Mouse (Mus musculus) forebrain, embryonic 12.5 days (tissue): ENCODE results near the gene 1700021F05Rik. TPM values are rescaled to one million over a fixed set of nuclear protein-coding genes. Genes with fewer than 3 reads are reported as not detected.

ENCODE experiments used
- ATAC-seq: fragments of 200-750 bp; cut with Nextera tagmentation; 2 replicates; pipeline ENCODE4 v1.8.0; 2017; ENCODE audit warnings: moderate TSS enrichment; ENCODE audit not compliant: low FRiP score
- H3K27ac ChIP-seq: fragments of 300-500 bp; sonication (generic); 2 replicates; pipeline ENCODE4 v1.5.1; 2016; ENCODE audit warnings: mild to moderate bottlenecking
- H3K27me3 ChIP-seq: fragments of 300-500 bp; sonication (generic); 2 replicates; pipeline ENCODE4 v1.6.1; 2016; ENCODE audit warnings: mild to moderate bottlenecking
- H3K36me3 ChIP-seq: fragments of 300-500 bp; sonication (generic); replicated peaks from 2 replicates; pipeline ENCODE4 v1.6.1; 2016; ENCODE audit warnings: mild to moderate bottlenecking
- H3K4me1 ChIP-seq: fragments of 300-500 bp; sonication (generic); 2 replicates; pipeline ENCODE4 v1.6.1; 2016
- H3K4me2 ChIP-seq: fragments of 300-500 bp; sonication (generic); 2 replicates; pipeline ENCODE4 v1.6.1; 2016; ENCODE audit warnings: mild to moderate bottlenecking, moderate library complexity
- H3K4me3 ChIP-seq: fragments of 300-500 bp; sonication (generic); replicated peaks from 2 replicates; pipeline ENCODE4 v1.5.1; 2016; ENCODE audit warnings: mild to moderate bottlenecking
- H3K9ac ChIP-seq: fragments of 300-500 bp; sonication (generic); 2 replicates; pipeline ENCODE4 v1.6.1; 2016; ENCODE audit warnings: mild to moderate bottlenecking
- H3K9me3 ChIP-seq: fragments of 300-500 bp; sonication (generic); 2 replicates; pipeline ENCODE4 v1.6.1; 2016
- WGBS: fragments of 180-500 bp; shearing (Covaris S2); methylation state at CpG from one replicate; pipeline ENCODE4 v1.1.7; 2016; 5-methylcytosine and 5-hydroxymethylcytosine counted together
- polyA plus RNA-seq: library from polyadenylated mRNA; unstranded; fragments of >200 nt; fragmentation: Nextera tagmentation; extraction: Ambion mirVana; gene quantifications from 2 replicates; pipeline ENCODE4 v1.2.1, GENCODE M21; 2016

1700021F05Rik gene
- polyA plus RNA-seq, 1 experiment from 2014 or later, result 60.8 TPM

DNA sequence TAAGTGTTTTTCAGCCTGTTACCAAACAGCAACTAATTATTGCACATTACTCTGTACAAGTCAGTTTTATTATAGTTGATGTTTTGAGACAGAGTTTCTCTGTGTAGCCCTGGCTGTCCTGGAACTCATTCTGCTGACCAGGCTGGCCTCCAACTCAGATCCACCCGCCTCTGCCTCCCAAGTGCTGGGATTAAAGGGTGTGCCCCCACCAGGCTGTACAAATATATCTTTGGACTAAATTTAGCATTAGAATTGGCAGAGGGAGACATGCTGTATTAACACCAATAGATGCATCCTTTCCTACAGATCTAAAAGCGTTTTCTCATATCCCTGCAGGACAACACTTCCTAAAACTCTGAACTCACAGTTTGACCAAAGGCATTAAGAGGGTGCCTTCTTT is 33.6 kb upstream of the 1700021F05Rik start:
- WGBS, result 81% methylated on average over 2 of the region's 2 CpGs

GRCm38 (mm10) chr10:43561311-43561710 is 20.5 kb upstream of the 1700021F05Rik start:
- Histone ChIP-seq H3K27me3 (no peaks in the 10 kb centered on the region), H3K9me3 (no peaks in the 10 kb centered on the region), H3K27ac (no peak overlapping the region), H3K4me3 (no peak overlapping the region), H3K36me3 (no peaks in the 10 kb centered on the region), H3K4me1 (no peaks in the 10 kb centered on the region), H3K9ac (no peak overlapping the region), H3K4me2 (no peak overlapping the region)
- no peak for ATAC-seq
- WGBS, result 90% methylated on average over 2 of the region's 2 CpGs

More for the DNA sequence above, 33.6 kb upstream of the 1700021F05Rik start:
- Histone ChIP-seq H3K27ac (no peak overlapping the region), H3K4me1 (peaks cover 6% of the 10 kb centered on the region; the same call in 1 of the 2 replicates), H3K4me2 (no peak overlapping the region), H3K9ac (no peak overlapping the region), H3K36me3 (no peaks in the 10 kb centered on the region), H3K4me3 (no peak overlapping the region), H3K9me3 (no peaks in the 10 kb centered on the region), H3K27me3 (peaks cover 14% of the 10 kb centered on the region)
- no peak for ATAC-seq

GRCm38 (mm10) chr10:43560765-43561164 is 20.0 kb upstream of the 1700021F05Rik start:
- 32% methylated on average over 2 of the region's 2 CpGs for WGBS
- no peak for ATAC-seq
- H3K4me2 ChIP-seq, result no peak overlapping the region
- no peaks in the 10 kb centered on the region for H3K27me3 ChIP-seq
- no peaks in the 10 kb centered on the region for H3K36me3 ChIP-seq
- H3K4me1 ChIP-seq, result no peaks in the 10 kb centered on the region
- no peak overlapping the region for H3K9ac ChIP-seq
- H3K9me3 ChIP-seq, result no peaks in the 10 kb centered on the region
- H3K4me3 ChIP-seq, result no peak overlapping the region
- H3K27ac ChIP-seq, result no peak overlapping the region

DNA sequence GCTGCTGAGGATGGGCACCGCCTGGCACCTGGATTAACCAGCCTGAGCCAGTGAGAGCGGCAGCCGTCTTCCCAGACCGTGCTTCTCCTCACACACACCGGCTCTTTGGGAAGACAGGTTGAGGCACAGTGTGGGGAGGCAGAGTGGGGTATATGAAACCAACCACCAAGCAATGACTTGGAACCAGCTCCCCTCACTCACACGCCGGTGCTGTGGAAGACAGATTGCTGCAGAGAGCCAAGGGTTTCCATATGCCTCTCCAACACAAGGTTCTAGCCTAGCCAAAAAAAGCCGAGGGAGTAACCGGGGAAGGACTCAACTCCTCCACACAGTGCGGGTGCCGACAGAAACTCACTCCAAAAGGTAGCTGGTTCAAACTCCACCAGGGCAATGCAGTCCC is 18.5 kb upstream of the 1700021F05Rik start:
- 83% methylated on average over 11 of the region's 11 CpGs for WGBS
- Histone ChIP-seq H3K4me2 (no peak overlapping the region), H3K36me3 (no peaks in the 10 kb centered on the region), H3K27me3 (no peaks in the 10 kb centered on the region), H3K27ac (no peak overlapping the region), H3K4me3 (no peak overlapping the region), H3K4me1 (no peaks in the 10 kb centered on the region), H3K9ac (no peak overlapping the region), H3K9me3 (no peaks in the 10 kb centered on the region)
- no peak for ATAC-seq

- Histone ChIP-seq H3K27me3 (no peaks in the 10 kb centered on the region), H3K9me3 (peaks cover 6% of the 10 kb centered on the region; the same call in 1 of the 2 replicates), H3K27ac (no peak overlapping the region), H3K9ac (no peak overlapping the region), H3K4me1 (no peaks in the 10 kb centered on the region), H3K4me2 (no peak overlapping the region), H3K4me3 (no peak overlapping the region), H3K36me3 (no peaks in the 10 kb centered on the region)
- ATAC-seq, result no peak
- 89% methylated on average over 5 of the region's 5 CpGs for WGBS
Observed at GRCm38 (mm10) chr10:43557630-43558165, 16.9 kb upstream of the 1700021F05Rik start.

GRCm38 (mm10) chr10:43551388-43551787 is 10.6 kb upstream of the 1700021F05Rik start:
- WGBS, result 38% methylated on average over 3 of the region's 3 CpGs
- H3K27me3 ChIP-seq, result no peaks in the 10 kb centered on the region
- H3K4me3 ChIP-seq, result no peak overlapping the region
- H3K27ac ChIP-seq, result no peak overlapping the region
- H3K9ac ChIP-seq, result no peak overlapping the region
- peaks cover 6% of the 10 kb centered on the region; the same call in 1 of the 2 replicates for H3K9me3 ChIP-seq
- H3K36me3 ChIP-seq, result no peaks in the 10 kb centered on the region
- peaks cover 4% of the 10 kb centered on the region; the same call in 1 of the 2 replicates for H3K4me1 ChIP-seq
- H3K4me2 ChIP-seq, result no peak overlapping the region
- no peak for ATAC-seq

DNA sequence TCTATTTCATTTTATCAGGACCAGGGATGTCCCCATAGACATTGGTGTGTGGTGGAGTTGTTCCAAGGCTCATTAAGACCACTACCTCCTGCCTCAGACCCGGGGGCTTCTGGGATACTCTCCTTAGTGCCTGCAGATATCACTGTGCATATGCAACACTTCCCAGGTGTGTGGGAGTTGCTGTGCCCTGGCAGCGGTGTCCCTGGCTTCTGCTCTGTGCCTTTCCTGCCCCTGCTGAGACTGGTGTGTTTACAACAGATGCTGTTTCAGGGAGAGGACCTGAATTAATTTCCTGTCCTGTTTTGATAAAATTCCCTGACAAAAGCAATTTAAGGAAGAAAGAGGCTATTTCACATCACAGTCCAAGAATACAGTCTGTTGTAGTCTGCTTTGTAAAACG is 10.1 kb upstream of the 1700021F05Rik start:
- Histone ChIP-seq H3K27me3 (no peaks in the 10 kb centered on the region), H3K27ac (no peak overlapping the region), H3K4me1 (peaks cover 4% of the 10 kb centered on the region; the same call in 1 of the 2 replicates), H3K4me3 (no peak overlapping the region), H3K36me3 (no peaks in the 10 kb centered on the region), H3K9me3 (peaks cover 6% of the 10 kb centered on the region; the same call in 1 of the 2 replicates), H3K4me2 (no peak overlapping the region), H3K9ac (no peak overlapping the region)
- 38% methylated on average over 3 of the region's 3 CpGs for WGBS
- ATAC-seq, result no peak

DNA sequence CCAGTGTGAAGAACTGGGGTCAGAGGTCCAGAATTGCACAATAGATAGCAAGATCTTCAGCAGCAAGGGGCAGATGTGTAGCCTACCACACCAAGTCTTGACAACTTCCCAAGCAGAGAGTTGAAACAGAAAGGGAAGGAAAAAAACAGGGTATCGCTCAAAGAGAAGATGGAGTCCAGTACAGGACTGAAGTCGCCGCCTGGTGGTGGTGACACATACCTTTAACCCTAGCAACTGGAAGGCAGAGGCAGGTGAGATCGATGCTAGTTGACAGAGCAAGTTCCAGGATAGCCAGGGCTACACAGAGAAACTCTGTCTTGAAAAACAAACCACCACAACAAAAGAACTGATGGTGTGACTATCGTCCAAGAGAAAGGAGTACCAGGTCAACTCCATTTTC is 8.6 kb upstream of the 1700021F05Rik start:
- no peaks in the 10 kb centered on the region for H3K36me3 ChIP-seq
- 58% methylated on average over 5 of the region's 5 CpGs for whole genome bisulfite sequencing
- H3K4me3 ChIP-seq, result no peak overlapping the region
- ATAC-seq, result no peak
- H3K4me1 ChIP-seq, result peaks cover 4% of the 10 kb centered on the region; the same call in 1 of the 2 replicates
- H3K9me3 ChIP-seq, result peaks cover 6% of the 10 kb centered on the region; the same call in 1 of the 2 replicates
- no peaks in the 10 kb centered on the region for H3K27me3 ChIP-seq
- H3K27ac ChIP-seq, result no peak overlapping the region
- H3K9ac ChIP-seq, result no peak overlapping the region
- no peak overlapping the region for H3K4me2 ChIP-seq

DNA sequence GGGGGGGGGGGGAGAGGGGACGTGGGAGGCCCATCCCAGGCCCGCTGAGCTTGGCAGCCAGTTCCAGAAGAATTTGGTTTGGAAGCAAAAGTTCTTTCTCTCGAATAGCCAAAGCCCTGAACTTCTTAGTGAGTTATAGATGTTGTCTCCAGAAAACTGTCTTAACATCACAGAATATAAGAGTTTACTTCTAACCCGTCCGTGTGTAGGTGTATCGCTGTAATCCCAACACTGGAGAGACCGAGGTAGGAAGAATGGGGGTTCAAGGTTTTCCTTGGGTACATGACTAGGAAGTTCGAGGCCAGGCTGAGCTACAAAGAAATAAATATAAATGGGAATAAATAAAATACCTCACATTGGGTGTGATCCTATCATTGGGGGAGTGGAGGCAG is 355 bp upstream of the 1700021F05Rik start:
- peaks cover 4% of the 10 kb centered on the region for H3K36me3 ChIP-seq
- WGBS, result 60% methylated on average over 7 of the region's 8 CpGs
- H3K9ac ChIP-seq, result peak overlapping the region; percentile 87; the same call in 1 of the 2 replicates
- ATAC-seq, result peak; percentile 21; the same call in 1 of the 2 replicates
- no peaks in the 10 kb centered on the region for H3K27me3 ChIP-seq
- H3K9me3 ChIP-seq, result no peaks in the 10 kb centered on the region
- no peak overlapping the region for H3K27ac ChIP-seq
- H3K4me2 ChIP-seq, result peak overlapping the region; percentile 67
- H3K4me3 ChIP-seq, result peak overlapping the region; percentile 90
- peaks cover 12% of the 10 kb centered on the region for H3K4me1 ChIP-seq

DNA sequence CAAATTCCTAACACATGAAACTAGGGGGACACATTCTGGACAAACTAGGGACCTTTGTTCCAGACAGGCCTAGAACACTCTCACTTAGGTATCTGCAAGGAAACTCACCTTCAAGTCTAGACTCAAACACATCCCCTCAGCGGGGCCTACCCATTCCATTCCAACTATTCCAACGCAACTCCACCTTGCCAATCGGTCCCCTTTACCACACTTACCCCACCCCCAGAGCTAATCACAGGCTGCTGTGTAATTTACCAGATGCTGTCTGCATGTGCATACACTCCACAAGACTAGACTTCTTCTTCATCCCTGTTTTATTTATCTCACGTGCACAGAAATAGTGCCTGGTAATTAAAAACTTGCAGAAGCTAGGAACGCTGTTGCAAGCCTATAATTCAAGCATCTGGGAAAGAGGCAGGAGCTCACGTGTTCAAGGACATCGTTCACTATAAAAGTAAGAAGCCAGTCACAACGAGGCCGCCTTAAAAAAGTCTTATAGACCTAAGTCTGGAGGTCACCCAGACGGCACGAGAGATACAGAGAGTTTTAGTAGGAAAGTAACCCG is 966 bp downstream of the 1700021F05Rik start:
- Histone ChIP-seq H3K27ac (no peak overlapping the region), H3K4me2 (peak overlapping the region; percentile 67), H3K4me1 (peaks cover 12% of the 10 kb centered on the region), H3K4me3 (peak overlapping the region; percentile 90), H3K9ac (peak overlapping the region; percentile 87), H3K27me3 (no peaks in the 10 kb centered on the region), H3K36me3 (peaks cover 14% of the 10 kb centered on the region), H3K9me3 (no peaks in the 10 kb centered on the region)
- 24% methylated on average over 12 of the region's 12 CpGs for WGBS
- no peak for ATAC-seq

DNA sequence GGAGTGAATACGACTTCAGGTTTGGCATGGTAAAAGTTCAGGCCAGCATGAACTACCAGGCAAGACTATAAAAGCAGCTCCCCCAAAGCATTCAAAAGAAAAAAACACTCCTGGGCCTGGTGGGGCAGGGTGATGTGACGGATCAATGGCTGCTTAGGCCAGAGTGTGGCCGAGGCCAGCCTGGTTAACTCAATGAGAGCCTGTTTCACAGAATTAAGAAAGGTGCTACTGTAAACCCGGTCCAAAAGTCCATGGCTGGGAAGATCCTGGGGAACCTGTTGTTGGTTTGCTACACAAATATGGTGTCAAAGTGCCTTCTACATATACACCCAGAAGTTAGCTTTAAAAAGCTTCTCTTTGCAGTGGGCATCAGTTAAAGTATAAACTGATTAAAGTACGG is 2.0 kb downstream of the 1700021F05Rik start:
- Histone ChIP-seq H3K27me3 (no peaks in the 10 kb centered on the region), H3K4me3 (no peak overlapping the region), H3K4me2 (no peak overlapping the region; the same call in 1 of the 2 replicates), H3K27ac (no peak overlapping the region), H3K36me3 (peaks cover 14% of the 10 kb centered on the region), H3K9ac (no peak overlapping the region), H3K4me1 (peaks cover 12% of the 10 kb centered on the region), H3K9me3 (no peaks in the 10 kb centered on the region)
- ATAC-seq, result no peak
- 92% methylated on average over 5 of the region's 5 CpGs for WGBS

DNA sequence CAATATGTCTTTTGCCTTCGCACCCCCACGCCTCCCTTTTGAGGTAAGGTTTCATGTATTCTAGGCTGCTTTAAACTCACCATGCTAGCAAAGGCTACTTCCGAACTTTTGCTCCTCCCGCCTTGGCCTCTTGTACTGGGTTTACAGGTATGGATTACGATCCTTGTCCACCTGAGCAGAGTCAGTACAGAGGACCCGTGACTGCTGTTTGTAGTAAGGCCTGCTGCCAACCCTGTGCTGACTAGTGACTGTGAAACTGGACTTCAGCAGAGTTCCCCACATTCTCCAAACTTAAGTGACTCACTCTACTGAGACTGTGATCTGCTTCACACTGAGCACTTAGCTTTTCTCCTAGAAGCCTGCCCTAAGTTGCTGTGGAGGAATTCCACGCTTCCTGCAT is 3.1 kb downstream of the 1700021F05Rik start:
- Histone ChIP-seq H3K4me3 (no peak overlapping the region), H3K4me2 (no peak overlapping the region), H3K36me3 (peaks cover 18% of the 10 kb centered on the region), H3K9me3 (no peaks in the 10 kb centered on the region), H3K9ac (no peak overlapping the region), H3K4me1 (peaks cover 12% of the 10 kb centered on the region), H3K27me3 (no peaks in the 10 kb centered on the region), H3K27ac (no peak overlapping the region)
- 94% methylated on average over 7 of the region's 7 CpGs for WGBS
- no peak for ATAC-seq

DNA sequence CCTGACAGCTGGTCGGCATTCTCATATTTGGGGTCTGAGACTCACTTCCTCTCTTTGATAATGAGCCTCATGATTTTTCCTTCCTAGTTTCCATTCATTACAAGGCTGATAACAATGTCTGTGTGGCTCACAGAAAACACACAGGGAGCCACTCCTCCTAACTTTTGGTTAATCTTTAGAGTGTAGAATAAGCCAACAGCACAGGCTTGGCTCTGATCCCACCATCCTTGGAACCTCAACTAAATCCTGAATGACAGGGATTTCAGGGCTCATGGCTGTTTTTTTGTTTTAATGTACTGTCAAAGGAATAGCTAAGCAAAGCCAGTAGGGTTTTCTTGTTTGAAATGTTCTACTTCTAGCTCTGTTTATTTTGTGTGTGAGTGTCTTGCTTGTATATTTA is 6.4 kb downstream of the 1700021F05Rik start:
- H3K4me3 ChIP-seq, result no peak overlapping the region
- no peak overlapping the region for H3K27ac ChIP-seq
- no peak overlapping the region for H3K9ac ChIP-seq
- H3K36me3 ChIP-seq, result peaks cover 49% of the 10 kb centered on the region
- H3K4me2 ChIP-seq, result no peak overlapping the region
- no peaks in the 10 kb centered on the region for H3K27me3 ChIP-seq
- no peak for ATAC-seq
- no peaks in the 10 kb centered on the region for H3K9me3 ChIP-seq
- 85% methylated on average over 1 of the region's 1 CpGs for WGBS
- peaks cover 3% of the 10 kb centered on the region for H3K4me1 ChIP-seq
